Mouse (Mus musculus): Measurements from ENCODE around the gene Hk2. TPM values are rescaled to one million over a fixed set of nuclear protein-coding genes. Genes with fewer than 3 reads are reported as not detected.

Gene Hk2
- 1.1 and 2.3 TPM in 2 replicates for polyA plus RNA-seq (2015; fragmentation: Nextera tagmentation; extraction: Ambion mirVana)

GRCm38 (mm10) chr6:82774321-82774764 lies at the start of gene Hk2:
Gene Hk2, minus strand, starts transcription at chr6:82774454.

GRCm38 (mm10) chr6:82705221-82705620 lies 69.0 kb downstream of the Hk2 start, which contains the start of gene Pole4:
Gene Pole4, minus strand, starts transcription at chr6:82705365.

Other genes starting within 250 kb of the Hk2 start
- gene Pole4, start 69.1 kb downstream of the Hk2 start, polyA plus RNA-seq (2015; fragmentation: Nextera tagmentation; extraction: Ambion mirVana), result 96.4 and 98.7 TPM in 2 replicates
- 1.8 and 6.6 TPM in 2 replicates for gene Sema4f, start 165.3 kb upstream of the Hk2 start, polyA plus RNA-seq (2015; fragmentation: Nextera tagmentation; extraction: Ambion mirVana)
- 0.95 and 1.8 TPM in 2 replicates for gene M1ap, start 172.4 kb upstream of the Hk2 start, polyA plus RNA-seq (2015; fragmentation: Nextera tagmentation; extraction: Ambion mirVana)